16 mouse cellular contexts compared by ENCODE assay signal in the genomic region with DNA sequence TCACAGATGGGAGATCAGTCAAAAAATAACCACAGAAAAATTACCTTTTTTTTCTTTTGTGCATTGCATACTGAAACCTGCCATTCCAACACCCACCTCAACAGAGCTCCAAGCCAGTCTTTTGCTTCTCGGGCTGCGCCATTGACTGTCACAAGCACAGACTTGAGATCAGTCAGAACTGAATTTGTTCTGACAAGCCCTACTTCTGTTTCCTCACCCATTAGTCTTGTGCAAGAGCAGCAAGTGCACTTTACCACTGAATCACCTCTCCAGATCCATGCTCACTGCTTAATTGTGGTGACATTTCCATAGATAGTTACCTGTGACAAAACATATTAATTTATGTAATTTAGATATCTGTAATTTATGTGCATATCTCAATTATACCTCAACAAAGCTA.
"Had no signal": no experiment of that assay in that cellular context is flagged by ENCODE, and none has a peak within 500 bp of the region (broad histone marks: within the 10 kb centered on the region; RNA-seq: fewer than 3 reads in every experiment).

No protein-coding gene starts in this region.

- H3K4me1 ChIP-seq: intestine, embryonic 15.5 days; limb, embryonic 12.5 days; liver, embryonic 13.5 days; lung, embryonic 15.5 days; midbrain, embryonic 12.5 days; neural tube, embryonic 15.5 days had no signal

- ATAC-seq: intestine, embryonic 15.5 days; liver, postnatal 0 days had no signal

- DNase-seq: kidney, adult 18-20 months; kidney, postnatal 10 days; kidney, postnatal 4 days; liver; liver, embryonic 13.5 days; liver, postnatal 0 days; right cerebral cortex, adult 18-20 months; thymus, adult 18-20 months; thymus, postnatal 14 days had no signal

- H3K4me3 ChIP-seq: intestine, embryonic 15.5 days; layer of hippocampus, adult 2 months; limb, embryonic 12.5 days; liver, embryonic 13.5 days; lung, embryonic 15.5 days; midbrain, embryonic 12.5 days; neural tube, embryonic 15.5 days had no signal

- H3K27ac ChIP-seq: intestine, embryonic 15.5 days; layer of hippocampus, adult 2 months; limb, embryonic 12.5 days; liver, embryonic 13.5 days; lung, embryonic 15.5 days; midbrain, embryonic 12.5 days; neural tube, embryonic 15.5 days; stomach, postnatal 0 days had no signal

- H3K9ac ChIP-seq: intestine, embryonic 15.5 days; limb, embryonic 12.5 days; liver, embryonic 13.5 days; liver, postnatal 0 days; lung, embryonic 15.5 days; midbrain, embryonic 12.5 days; neural tube, embryonic 15.5 days had no signal

- H3K9me3 ChIP-seq: intestine, embryonic 15.5 days; limb, embryonic 12.5 days; liver, embryonic 13.5 days; lung, embryonic 15.5 days; midbrain, embryonic 12.5 days; neural tube, embryonic 15.5 days had no signal

- H3K36me3 ChIP-seq: intestine, embryonic 15.5 days; limb, embryonic 12.5 days; liver, embryonic 13.5 days; lung, embryonic 15.5 days; midbrain, embryonic 12.5 days; neural tube, embryonic 15.5 days had no signal

- H3K4me2 ChIP-seq: intestine, embryonic 15.5 days; limb, embryonic 12.5 days; liver, embryonic 13.5 days; lung, embryonic 15.5 days; midbrain, embryonic 12.5 days; neural tube, embryonic 15.5 days had no signal

- H3K27me3 ChIP-seq: intestine, embryonic 15.5 days; limb, embryonic 12.5 days; liver, embryonic 13.5 days; lung, embryonic 15.5 days; midbrain, embryonic 12.5 days; neural tube, embryonic 15.5 days had no signal
